Mouse (Mus musculus): ENCODE results near the gene Stk33. TPM values are rescaled to one million over a fixed set of nuclear protein-coding genes. Genes with fewer than 3 reads are reported as not detected.

The Stk33 gene
- polyA plus RNA-seq, 1 experiment from 2014 or later = 0.76 TPM

DNA sequence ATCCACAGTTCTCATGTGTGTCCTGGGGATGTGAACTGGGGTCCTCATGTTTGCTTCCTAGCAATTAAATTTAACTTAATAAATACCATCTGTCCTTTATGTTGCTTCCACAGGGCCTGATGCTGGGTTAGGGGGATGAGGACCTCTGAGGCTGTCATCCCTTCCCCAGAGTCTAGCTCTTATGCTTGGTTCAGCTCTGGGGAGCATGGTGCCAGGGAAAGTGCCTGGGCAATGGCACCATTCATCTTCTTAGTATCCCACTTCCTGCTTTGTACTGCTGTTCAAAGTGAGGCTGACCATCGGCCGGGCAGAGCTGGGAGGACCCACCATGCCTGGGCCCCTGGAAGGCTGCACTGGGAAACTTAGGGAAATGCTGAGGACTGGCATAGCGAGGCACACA lies 163.7 kb downstream of the Stk33 start:
- H3K36me3 ChIP-seq (ENCODE audit: control insufficient read depth, insufficient read depth) = no peaks in the 10 kb centered on the region
- H3K4me2 ChIP-seq (ENCODE audit: low read depth, low read length) = no peak overlapping the region
- H3K9ac ChIP-seq (ENCODE audit: low read length) = no peak overlapping the region
- WGBS = 74% methylated on average over 3 of the region's 3 CpGs
- 0 out of 2 replicates have a peak, but pooled peaks cover 3% of the 10 kb centered on the region for H3K4me1 ChIP-seq (ENCODE audit: control insufficient read depth, insufficient read depth, low read length)
- H3K9me3 ChIP-seq (replicated peaks; ENCODE audit: control insufficient read depth, low read length) = no peaks in the 10 kb centered on the region
- no peak for ATAC-seq (replicated peaks; ENCODE audit: extremely low read depth, insufficient read depth, low FRiP score)
- H3K27ac ChIP-seq (ENCODE audit: low read length) = no peak overlapping the region
- no peak overlapping the region for H3K4me3 ChIP-seq (ENCODE audit: low read length)
- H3K27me3 ChIP-seq (ENCODE audit: control insufficient read depth, insufficient read depth, low read length) = no peaks in the 10 kb centered on the region

GRCm38 (mm10) chr7:109274289-109274688 lies 164.6 kb downstream of the Stk33 start:
- Histone ChIP-seq H3K9me3 (replicated peaks; ENCODE audit: control insufficient read depth, low read length) (no peaks in the 10 kb centered on the region), H3K4me3 (ENCODE audit: low read length) (no peak overlapping the region), H3K4me1 (ENCODE audit: control insufficient read depth, insufficient read depth, low read length) (peaks cover 4% of the 10 kb centered on the region; the same call in 1 of the 2 replicates), H3K4me2 (ENCODE audit: low read depth, low read length) (no peak overlapping the region), H3K36me3 (ENCODE audit: control insufficient read depth, insufficient read depth) (no peaks in the 10 kb centered on the region), H3K27me3 (ENCODE audit: control insufficient read depth, insufficient read depth, low read length) (no peaks in the 10 kb centered on the region), H3K9ac (ENCODE audit: low read length) (no peak overlapping the region), H3K27ac (ENCODE audit: low read length) (no peak overlapping the region)
- ATAC-seq (replicated peaks; ENCODE audit: extremely low read depth, insufficient read depth, low FRiP score) = no peak
- WGBS = 46% methylated on average over 3 of the region's 3 CpGs

DNA sequence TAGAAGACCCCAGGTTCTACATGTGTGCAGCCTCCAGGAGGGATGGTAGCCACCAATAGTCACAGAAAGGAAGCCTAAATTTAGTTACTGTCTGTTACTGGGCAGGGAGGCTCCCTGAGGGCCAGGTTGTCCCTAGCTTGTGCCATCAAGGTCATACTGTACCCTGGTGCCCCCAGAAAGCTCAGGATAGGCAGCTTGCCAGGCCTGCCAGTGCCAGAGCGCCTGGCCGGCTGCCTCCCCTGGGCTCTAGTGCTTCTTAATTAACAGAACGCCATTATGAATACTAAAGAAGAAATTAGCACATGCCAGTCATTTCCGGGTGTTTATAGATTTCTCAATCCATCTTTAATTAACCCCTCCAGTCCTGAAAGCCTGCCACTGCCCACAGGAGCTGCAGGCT lies 169.8 kb downstream of the Stk33 start:
- peaks cover 6% of the 10 kb centered on the region for H3K4me1 ChIP-seq (ENCODE audit: control insufficient read depth, insufficient read depth, low read length)
- 60% methylated on average over 4 of the region's 4 CpGs for WGBS
- H3K4me3 ChIP-seq (ENCODE audit: low read length) = no peak overlapping the region
- H3K36me3 ChIP-seq (ENCODE audit: control insufficient read depth, insufficient read depth) = no peaks in the 10 kb centered on the region
- H3K9ac ChIP-seq (ENCODE audit: low read length) = no peak overlapping the region
- no peaks in the 10 kb centered on the region for H3K27me3 ChIP-seq (ENCODE audit: control insufficient read depth, insufficient read depth, low read length)
- no peaks in the 10 kb centered on the region for H3K9me3 ChIP-seq (replicated peaks; ENCODE audit: control insufficient read depth, low read length)
- H3K27ac ChIP-seq (ENCODE audit: low read length) = no peak overlapping the region
- H3K4me2 ChIP-seq (ENCODE audit: low read depth, low read length) = no peak overlapping the region
- ATAC-seq (replicated peaks; ENCODE audit: extremely low read depth, insufficient read depth, low FRiP score) = no peak

GRCm38 (mm10) chr7:109267370-109267769 lies 171.5 kb downstream of the Stk33 start:
- peaks cover 6% of the 10 kb centered on the region for H3K4me1 ChIP-seq (ENCODE audit: control insufficient read depth, insufficient read depth, low read length)

GRCm38 (mm10) chr7:109266181-109266580 lies 172.7 kb downstream of the Stk33 start:
- no peak overlapping the region for H3K27ac ChIP-seq (ENCODE audit: low read length)
- H3K4me3 ChIP-seq (ENCODE audit: low read length) = no peak overlapping the region
- H3K36me3 ChIP-seq (ENCODE audit: control insufficient read depth, insufficient read depth) = no peaks in the 10 kb centered on the region
- H3K9ac ChIP-seq (ENCODE audit: low read length) = no peak overlapping the region
- WGBS = 36% methylated on average over 1 of the region's 1 CpGs
- no peaks in the 10 kb centered on the region for H3K27me3 ChIP-seq (ENCODE audit: control insufficient read depth, insufficient read depth, low read length)
- no peaks in the 10 kb centered on the region for H3K9me3 ChIP-seq (replicated peaks; ENCODE audit: control insufficient read depth, low read length)
- ATAC-seq (replicated peaks; ENCODE audit: extremely low read depth, insufficient read depth, low FRiP score) = no peak
- peaks cover 6% of the 10 kb centered on the region for H3K4me1 ChIP-seq (ENCODE audit: control insufficient read depth, insufficient read depth, low read length)
- no peak overlapping the region for H3K4me2 ChIP-seq (ENCODE audit: low read depth, low read length)

More at GRCm38 (mm10) chr7:109267370-109267769, 171.5 kb downstream of the Stk33 start:
- H3K27me3 ChIP-seq (ENCODE audit: control insufficient read depth, insufficient read depth, low read length) = no peaks in the 10 kb centered on the region
- ATAC-seq (replicated peaks; ENCODE audit: extremely low read depth, insufficient read depth, low FRiP score) = no peak
- WGBS = 60% methylated on average over 4 of the region's 4 CpGs
- H3K36me3 ChIP-seq (ENCODE audit: control insufficient read depth, insufficient read depth) = no peaks in the 10 kb centered on the region
- no peak overlapping the region for H3K4me2 ChIP-seq (ENCODE audit: low read depth, low read length)
- no peak overlapping the region for H3K4me3 ChIP-seq (ENCODE audit: low read length)
- no peak overlapping the region for H3K27ac ChIP-seq (ENCODE audit: low read length)
- H3K9me3 ChIP-seq (replicated peaks; ENCODE audit: control insufficient read depth, low read length) = no peaks in the 10 kb centered on the region
- H3K9ac ChIP-seq (ENCODE audit: low read length) = no peak overlapping the region

DNA sequence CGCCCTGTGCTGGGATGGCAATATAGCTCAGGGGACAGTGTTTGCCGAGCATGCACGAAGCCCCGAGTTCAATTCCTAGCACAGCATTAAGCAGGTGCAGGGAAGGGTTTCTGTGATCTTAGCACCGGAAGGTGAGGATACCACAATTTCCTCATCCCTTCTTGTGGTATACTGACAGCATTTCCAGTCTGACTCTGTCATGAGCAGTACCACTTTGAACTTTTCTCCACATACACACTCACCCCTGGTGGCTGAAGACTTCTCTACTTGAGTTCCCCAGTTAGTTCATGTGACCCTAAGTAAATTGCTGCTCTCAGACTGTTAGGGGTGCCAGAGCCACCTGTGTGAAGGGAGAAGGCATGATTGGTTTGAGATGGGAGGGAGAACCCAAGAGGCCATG lies 173.3 kb downstream of the Stk33 start:
- H3K4me1 ChIP-seq (ENCODE audit: control insufficient read depth, insufficient read depth, low read length) = peaks cover 6% of the 10 kb centered on the region
- no peaks in the 10 kb centered on the region for H3K36me3 ChIP-seq (ENCODE audit: control insufficient read depth, insufficient read depth)
- H3K27me3 ChIP-seq (ENCODE audit: control insufficient read depth, insufficient read depth, low read length) = no peaks in the 10 kb centered on the region
- no peak overlapping the region for H3K27ac ChIP-seq (ENCODE audit: low read length)
- no peak overlapping the region for H3K4me2 ChIP-seq (ENCODE audit: low read depth, low read length)
- no peak overlapping the region for H3K4me3 ChIP-seq (ENCODE audit: low read length)
- H3K9me3 ChIP-seq (replicated peaks; ENCODE audit: control insufficient read depth, low read length) = no peaks in the 10 kb centered on the region
- 77% methylated on average over 5 of the region's 5 CpGs for WGBS
- peak; percentile 54 for ATAC-seq (replicated peaks; ENCODE audit: extremely low read depth, insufficient read depth, low FRiP score)
- no peak overlapping the region for H3K9ac ChIP-seq (ENCODE audit: low read length)

DNA sequence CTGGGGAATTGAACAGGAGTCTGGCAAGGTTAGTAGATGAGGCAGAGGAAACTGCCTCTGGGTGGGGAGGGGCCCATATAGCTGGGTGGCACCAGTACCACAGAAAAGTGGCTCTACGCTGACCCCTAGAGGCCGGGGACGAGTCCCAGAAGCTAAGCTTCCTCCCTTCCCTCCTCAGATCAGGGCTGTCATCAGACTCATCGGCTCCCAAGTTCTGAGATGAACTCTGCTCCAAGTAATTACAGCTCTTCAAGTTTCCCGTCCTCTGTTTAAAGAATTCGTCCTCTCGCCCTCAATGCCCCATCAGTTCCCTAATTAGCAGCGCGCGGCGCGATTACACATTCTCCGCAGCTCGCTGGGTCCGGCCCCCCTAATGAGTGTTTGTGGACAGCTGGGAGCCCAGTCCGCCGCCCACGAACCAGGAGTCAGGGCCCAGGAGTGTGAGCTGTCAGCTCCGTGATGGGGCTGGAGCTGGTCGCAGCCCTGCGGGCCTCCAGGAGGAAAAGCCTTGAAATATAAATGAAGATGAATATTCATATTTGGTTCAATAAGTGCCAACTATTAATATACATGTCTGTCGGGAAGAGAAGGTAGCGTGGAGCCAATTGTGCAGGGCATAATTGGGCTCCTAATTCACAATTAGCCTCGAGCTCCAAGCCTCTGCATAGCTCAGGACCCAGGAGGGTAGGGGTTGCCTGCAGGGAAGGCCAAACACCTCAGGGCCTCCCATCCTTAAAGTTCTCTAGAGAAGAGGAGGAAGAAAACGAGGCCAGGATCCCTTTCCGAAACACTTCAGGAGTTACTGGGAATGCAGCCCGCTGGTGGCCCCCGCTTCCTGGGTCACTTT lies 183.2 kb downstream of the Stk33 start:
- peaks cover 4% of the 10 kb centered on the region; the same call in 1 of the 2 replicates for H3K4me1 ChIP-seq (ENCODE audit: control insufficient read depth, insufficient read depth, low read length)
- H3K4me3 ChIP-seq (ENCODE audit: low read length) = peak overlapping the region; percentile 13; the same call in 1 of the 2 replicates
- no peak overlapping the region for H3K27ac ChIP-seq (ENCODE audit: low read length)
- peak; percentile 45 for ATAC-seq (replicated peaks; ENCODE audit: extremely low read depth, insufficient read depth, low FRiP score)
- H3K27me3 ChIP-seq (ENCODE audit: control insufficient read depth, insufficient read depth, low read length) = peaks cover 5% of the 10 kb centered on the region
- H3K9ac ChIP-seq (ENCODE audit: low read length) = no peak overlapping the region
- H3K4me2 ChIP-seq (ENCODE audit: low read depth, low read length) = peak overlapping the region; percentile 53
- H3K9me3 ChIP-seq (replicated peaks; ENCODE audit: control insufficient read depth, low read length) = no peaks in the 10 kb centered on the region
- H3K36me3 ChIP-seq (ENCODE audit: control insufficient read depth, insufficient read depth) = no peaks in the 10 kb centered on the region
- WGBS = 30% methylated on average over 28 of the region's 28 CpGs

GRCm38 (mm10) chr7:109251418-109251817 lies 187.5 kb downstream of the Stk33 start:
- H3K27ac ChIP-seq (ENCODE audit: low read length) = no peak overlapping the region
- no peaks in the 10 kb centered on the region for H3K9me3 ChIP-seq (replicated peaks; ENCODE audit: control insufficient read depth, low read length)
- peaks cover 5% of the 10 kb centered on the region for H3K27me3 ChIP-seq (ENCODE audit: control insufficient read depth, insufficient read depth, low read length)
- ATAC-seq (replicated peaks; ENCODE audit: extremely low read depth, insufficient read depth, low FRiP score) = no peak
- H3K4me3 ChIP-seq (ENCODE audit: low read length) = no peak overlapping the region
- peaks cover 4% of the 10 kb centered on the region; the same call in 1 of the 2 replicates for H3K4me1 ChIP-seq (ENCODE audit: control insufficient read depth, insufficient read depth, low read length)
- no peaks in the 10 kb centered on the region for H3K36me3 ChIP-seq (ENCODE audit: control insufficient read depth, insufficient read depth)
- H3K4me2 ChIP-seq (ENCODE audit: low read depth, low read length) = no peak overlapping the region
- no peak overlapping the region for H3K9ac ChIP-seq (ENCODE audit: low read length)
- WGBS = 88% methylated on average over 3 of the region's 3 CpGs

DNA sequence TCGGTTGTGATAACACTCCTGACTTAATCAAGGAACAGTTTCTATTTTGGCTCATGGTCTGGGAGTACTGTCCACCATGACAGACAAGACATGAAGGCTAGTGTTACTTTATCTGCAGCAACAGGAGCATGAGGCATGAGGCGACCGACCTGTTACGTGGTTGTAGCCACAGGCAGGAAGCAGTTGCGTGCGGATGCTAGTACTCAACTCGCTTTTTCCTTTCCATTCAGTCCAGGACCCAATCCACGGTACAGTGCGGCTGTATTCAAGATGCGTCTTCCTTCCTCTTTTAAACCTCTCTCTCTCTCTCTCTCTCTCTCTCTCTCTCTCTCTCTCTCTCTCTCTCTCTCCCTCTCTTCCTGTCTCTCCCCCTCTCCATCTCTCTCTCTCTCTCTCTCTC lies 194.1 kb downstream of the Stk33 start:
- H3K9me3 ChIP-seq (replicated peaks; ENCODE audit: control insufficient read depth, low read length) = 0 out of 2 replicates have a peak, but pooled peaks cover 2% of the 10 kb centered on the region
- H3K27me3 ChIP-seq (ENCODE audit: control insufficient read depth, insufficient read depth, low read length) = peaks cover 7% of the 10 kb centered on the region; the same call in 1 of the 2 replicates
- H3K9ac ChIP-seq (ENCODE audit: low read length) = no peak overlapping the region
- no peak overlapping the region for H3K27ac ChIP-seq (ENCODE audit: low read length)
- H3K4me3 ChIP-seq (ENCODE audit: low read length) = no peak overlapping the region
- 80% methylated on average over 10 of the region's 10 CpGs for WGBS
- H3K36me3 ChIP-seq (ENCODE audit: control insufficient read depth, insufficient read depth) = no peaks in the 10 kb centered on the region
- H3K4me1 ChIP-seq (ENCODE audit: control insufficient read depth, insufficient read depth, low read length) = no peaks in the 10 kb centered on the region
- H3K4me2 ChIP-seq (ENCODE audit: low read depth, low read length) = no peak overlapping the region
- ATAC-seq (replicated peaks; ENCODE audit: extremely low read depth, insufficient read depth, low FRiP score) = no peak

Data from heart, embryonic 16.5 days (tissue).